Mouse (Mus musculus) adrenal gland, postnatal 4 days (tissue): ENCODE data around the gene Pik3ap1. TPM values are rescaled to one million over a fixed set of nuclear protein-coding genes. Genes with fewer than 3 reads are reported as not detected.

Experiments
- total RNA-seq, 2 experiments: library from RNA; stranded (reverse); gene quantifications; 2 replicates each; pipeline ENCODE4 v1.2.3; 2021

The Pik3ap1 gene
- total RNA-seq, 2 experiments from 2014 or later = 6.6 to 6.7 TPM

Other genes starting within 250 kb of the Pik3ap1 start
- under 1 TPM; 0.11 to 0.53 TPM for gene Tll2, start 178.3 kb downstream of the Pik3ap1 start, total RNA-seq
- 100 to 1,000 TPM; 163 to 170 TPM for gene Tm9sf3, start 121.1 kb downstream of the Pik3ap1 start, total RNA-seq
- gene Lcor, start 97.5 kb upstream of the Pik3ap1 start, total RNA-seq = 10 to 100 TPM; 18.8 to 22.4 TPM
- gene Gm340, start 197.3 kb upstream of the Pik3ap1 start, total RNA-seq = 10 to 100 TPM; 17.2 to 19.4 TPM